Mouse (Mus musculus) stomach, postnatal 0 days (tissue): ENCODE results near the gene Snhg11.

Source experiments
- CTCF ChIP-seq: IDR thresholded peaks from 2 replicates; pipeline ENCODE4 v1.5.1; 2016; ENCODE audit warnings: antibody characterized with exemption, low read depth, mild to moderate bottlenecking, moderate library complexity
- EP300 ChIP-seq: optimal IDR thresholded peaks from 2 replicates; pipeline ENCODE3; 2016; ENCODE audit warnings: antibody characterized with exemption

GRCm38 (mm10) chr2:158379354-158380078 lies 4.1 kb downstream of the Snhg11 start:
- peak; percentile 97 for TF ChIP-seq CTCF
- TF ChIP-seq EP300 = no peak
